Mouse (Mus musculus) heart, embryonic 14.5 days (tissue): ENCODE measurements around the gene Olfr1357. TPM values are rescaled to one million over a fixed set of nuclear protein-coding genes. Genes with fewer than 3 reads are reported as not detected.
A peak's percentile ranks its signal among the peaks of the same experiment; 100 is the strongest.

ENCODE experiments used
- ATAC-seq: fragments of 200-750 bp; cut with Nextera tagmentation; 2 replicates; pipeline ENCODE4 v1.8.0; 2017; ENCODE audit warnings: low read depth, moderate TSS enrichment; ENCODE audit not compliant: insufficient number of reproducible peaks, insufficient read depth, low FRiP score
- H3K27ac ChIP-seq, 2 experiments: fragments of 200-500 bp in 1 of 2; fragments of 300-500 bp in 1 of 2; sonication (generic) in 1 of 2; replicated peaks in 1 of 2; 2 replicates each; pipeline ENCODE4 v1.5.1; 2012 to 2014; ENCODE audit warnings: low read depth in 2 of 2, low read length in 2 of 2, control low read depth in 1 of 2, mild to moderate bottlenecking in 1 of 2, mixed read lengths in 1 of 2; ENCODE audit not compliant: control insufficient read depth in 1 of 2, insufficient read depth in 1 of 2
- H3K27me3 ChIP-seq: fragments of 300-500 bp; sonication (generic); 2 replicates; pipeline ENCODE4 v1.6.1; 2014; ENCODE audit warnings: mild to moderate bottlenecking, low read length, control low read depth; ENCODE audit not compliant: control insufficient read depth, insufficient read depth
- H3K36me3 ChIP-seq: fragments of 300-500 bp; sonication (generic); 2 replicates; pipeline ENCODE4 v1.6.1; 2014; ENCODE audit warnings: mild to moderate bottlenecking, control low read depth, low read length, mixed read lengths; ENCODE audit not compliant: control insufficient read depth, insufficient read depth
- H3K4me1 ChIP-seq, 2 experiments: fragments of 200-500 bp in 1 of 2; fragments of 300-500 bp in 1 of 2; sonication (generic) in 1 of 2; 2 replicates each; pipeline ENCODE4 v1.6.1; 2012 to 2014; ENCODE audit warnings: low read length in 2 of 2, control low read depth in 1 of 2, mixed read lengths in 1 of 2; ENCODE audit not compliant: control insufficient read depth in 2 of 2, insufficient read depth in 2 of 2
- H3K4me2 ChIP-seq: fragments of 300-500 bp; sonication (generic); 2 replicates; pipeline ENCODE4 v1.6.1; 2014; ENCODE audit warnings: mild to moderate bottlenecking, low read length
- H3K4me3 ChIP-seq, 2 experiments: fragments of 200-500 bp in 1 of 2; fragments of 300-500 bp in 1 of 2; sonication (generic) in 1 of 2; 2 replicates each; pipeline ENCODE4 v1.5.1; 2012 to 2014; ENCODE audit warnings: low read length in 2 of 2, mild to moderate bottlenecking in 2 of 2, control low read depth in 1 of 2, low read depth in 1 of 2, moderate library complexity in 1 of 2; ENCODE audit not compliant: control insufficient read depth in 1 of 2, insufficient read depth in 1 of 2
- H3K9ac ChIP-seq: fragments of 300-500 bp; sonication (generic); 2 replicates; pipeline ENCODE4 v1.6.1; 2014; ENCODE audit warnings: mild to moderate bottlenecking, low read length
- H3K9me3 ChIP-seq: fragments of 300-500 bp; sonication (generic); 2 replicates; pipeline ENCODE4 v1.6.1; 2016; ENCODE audit warnings: low read length, control low read depth; ENCODE audit not compliant: control insufficient read depth
- WGBS: fragments of 180-500 bp; shearing (Covaris S2); extraction: QIAGEN DNeasy Blood & Tissue Kit; methylation state at CpG from one replicate; pipeline ENCODE4 v1.1.7; 2014; 5-methylcytosine and 5-hydroxymethylcytosine counted together
- polyA plus RNA-seq: library from polyadenylated mRNA; unstranded; fragments of >200 nt; fragmentation: Nextera tagmentation; extraction: Ambion mirVana; gene quantifications from 2 replicates; pipeline ENCODE4 v1.2.1, GENCODE M21; 2014

Gene Olfr1357
- polyA plus RNA-seq, 1 experiment from 2014 or later: not detected

- WGBS: 37% methylated on average over 3 of the region's 3 CpGs
- Histone ChIP-seq H3K4me3 (no peak overlapping the region), H3K4me2 (no peak overlapping the region), H3K27me3 (no peaks in the 10 kb centered on the region), H3K36me3 (no peaks in the 10 kb centered on the region), H3K9ac (no peak overlapping the region), H3K9me3 (no peaks in the 10 kb centered on the region), H3K4me1 (no peaks in the 10 kb centered on the region), H3K27ac (no peak overlapping the region)
- ATAC-seq: no peak
These were observed 12.8 kb downstream of the Olfr1357 start for GRCm38 (mm10) chr10:78605080-78605479.

GRCm38 (mm10) chr10:78599865-78600264 is 18.0 kb downstream of the Olfr1357 start:
- H3K4me1 ChIP-seq: no peaks in the 10 kb centered on the region
- 83% methylated on average over 5 of the region's 5 CpGs for WGBS
- no peaks in the 10 kb centered on the region for H3K36me3 ChIP-seq
- no peaks in the 10 kb centered on the region for H3K9me3 ChIP-seq
- no peak overlapping the region for H3K9ac ChIP-seq
- no peaks in the 10 kb centered on the region for H3K27me3 ChIP-seq
- H3K4me2 ChIP-seq: no peak overlapping the region
- no peak overlapping the region for H3K4me3 ChIP-seq
- no peak for ATAC-seq
- H3K27ac ChIP-seq: no peak overlapping the region

GRCm38 (mm10) chr10:78594566-78594965 is 23.3 kb downstream of the Olfr1357 start:
- H3K4me2 ChIP-seq: no peak overlapping the region
- H3K4me3 ChIP-seq: no peak overlapping the region
- ATAC-seq: no peak
- H3K9ac ChIP-seq: no peak overlapping the region
- H3K36me3 ChIP-seq: peaks cover 5% of the 10 kb centered on the region
- no peak overlapping the region for H3K27ac ChIP-seq
- H3K27me3 ChIP-seq: no peaks in the 10 kb centered on the region
- peaks cover 9 to 12% of the 10 kb centered on the region in 2 experiments; a peak in 2 of 4 replicates for H3K4me1 ChIP-seq
- no peaks in the 10 kb centered on the region for H3K9me3 ChIP-seq

- Histone ChIP-seq H3K4me3 (no peak overlapping the region), H3K27me3 (no peaks in the 10 kb centered on the region), H3K9ac (no peak overlapping the region), H3K36me3 (peaks cover 9% of the 10 kb centered on the region), H3K4me2 (no peak overlapping the region), H3K9me3 (no peaks in the 10 kb centered on the region), H3K27ac (no peak overlapping the region), H3K4me1 (peaks cover 9 to 12% of the 10 kb centered on the region in 2 experiments; a peak in 2 of 4 replicates)
- WGBS: 60% methylated on average over 6 of the region's 6 CpGs
- no peak for ATAC-seq
These were observed 23.7 kb downstream of the Olfr1357 start for GRCm38 (mm10) chr10:78594157-78594556.

GRCm38 (mm10) chr10:78593736-78594135 is 24.1 kb downstream of the Olfr1357 start:
- Histone ChIP-seq H3K27ac (no peak overlapping the region), H3K27me3 (no peaks in the 10 kb centered on the region), H3K4me2 (no peak overlapping the region), H3K4me1 (peaks cover 9 to 12% of the 10 kb centered on the region in 2 experiments; a peak in 2 of 4 replicates), H3K9ac (no peak overlapping the region), H3K4me3 (no peak overlapping the region), H3K36me3 (peaks cover 13% of the 10 kb centered on the region), H3K9me3 (no peaks in the 10 kb centered on the region)
- WGBS: 87% methylated on average over 5 of the region's 5 CpGs
- no peak for ATAC-seq

GRCm38 (mm10) chr10:78592856-78593379 is 25.0 kb downstream of the Olfr1357 start:
- Histone ChIP-seq H3K9ac (no peak overlapping the region), H3K4me2 (no peak overlapping the region), H3K27me3 (no peaks in the 10 kb centered on the region), H3K4me3 (no peak overlapping the region), H3K4me1 (peaks cover 9 to 12% of the 10 kb centered on the region in 2 experiments; a peak in 2 of 4 replicates), H3K9me3 (no peaks in the 10 kb centered on the region), H3K27ac (no peak overlapping the region), H3K36me3 (peaks cover 21% of the 10 kb centered on the region)
- WGBS: 78% methylated on average over 4 of the region's 4 CpGs
- no peak for ATAC-seq

GRCm38 (mm10) chr10:78591406-78592328 is 26.2 kb downstream of the Olfr1357 start, which contains the start of gene Syde1:
Syde1 (minus strand) TSS chr10:78591964.
- H3K9me3 ChIP-seq: no peaks in the 10 kb centered on the region
- 5% methylated on average over 49 of the region's 54 CpGs for WGBS
- peak within 1 kb of the TSS; percentile 83 to 87 for H3K27ac ChIP-seq
- H3K9ac ChIP-seq: peak within 1 kb of the TSS; percentile 87
- peaks cover 9 to 12% of the 10 kb centered on the region in 2 experiments; a peak in 2 of 4 replicates for H3K4me1 ChIP-seq
- peak within 1 kb of the TSS; percentile 72 to 77 for H3K4me3 ChIP-seq
- peak; percentile 79 for ATAC-seq
- peak within 1 kb of the TSS; percentile 72 for H3K4me2 ChIP-seq
- H3K27me3 ChIP-seq: no peaks in the 10 kb centered on the region
- H3K36me3 ChIP-seq: peaks cover 33% of the 10 kb centered on the region
